Mouse (Mus musculus) kidney, embryonic 16.5 days (tissue): ENCODE results near the gene Ccnk. TPM values are rescaled to one million over a fixed set of nuclear protein-coding genes. Genes with fewer than 3 reads are reported as not detected.

Experiments
- ATAC-seq: fragments of 200-750 bp; cut with Nextera tagmentation; 2 replicates; pipeline ENCODE4 v1.8.0; 2017; ENCODE audit warnings: moderate TSS enrichment; ENCODE audit not compliant: low FRiP score, low TSS enrichment
- H3K27ac ChIP-seq: fragments of 300-500 bp; sonication (generic); 2 replicates; pipeline ENCODE4 v1.5.1; 2014; ENCODE audit warnings: low read length
- H3K27me3 ChIP-seq: fragments of 300-500 bp; sonication (generic); 2 replicates; pipeline ENCODE4 v1.6.1; 2014; ENCODE audit warnings: low read length, control low read depth, mixed read lengths; ENCODE audit not compliant: insufficient read depth
- H3K36me3 ChIP-seq: fragments of 300-500 bp; sonication (generic); 2 replicates; pipeline ENCODE4 v1.6.1; 2014; ENCODE audit warnings: low read length, control low read depth, mixed read lengths; ENCODE audit not compliant: insufficient read depth
- H3K4me1 ChIP-seq: fragments of 300-500 bp; sonication (generic); 2 replicates; pipeline ENCODE4 v1.6.1; 2014; ENCODE audit warnings: low read length, control low read depth, mixed read lengths; ENCODE audit not compliant: insufficient read depth
- H3K4me2 ChIP-seq: fragments of 300-500 bp; sonication (generic); replicated peaks from 2 replicates; pipeline ENCODE4 v1.6.1; 2014; ENCODE audit warnings: low read depth, low read length
- H3K4me3 ChIP-seq: fragments of 300-500 bp; sonication (generic); 2 replicates; pipeline ENCODE4 v1.5.1; 2014; ENCODE audit warnings: mild to moderate bottlenecking, low read length
- H3K9ac ChIP-seq: fragments of 300-500 bp; sonication (generic); replicated peaks from 2 replicates; pipeline ENCODE4 v1.6.1; 2014; ENCODE audit warnings: low read length
- H3K9me3 ChIP-seq: fragments of 300-500 bp; sonication (generic); 2 replicates; pipeline ENCODE4 v1.6.1; 2016; ENCODE audit warnings: low read length, control low read depth
- WGBS: fragments of 180-500 bp; shearing (Covaris S2); extraction: QIAGEN DNeasy Blood & Tissue Kit; methylation state at CpG from one replicate; pipeline ENCODE4 v1.1.7; 2014; 5-methylcytosine and 5-hydroxymethylcytosine counted together
- polyA plus RNA-seq: library from polyadenylated mRNA; unstranded; fragments of >200 nt; fragmentation: Nextera tagmentation; extraction: Ambion mirVana; gene quantifications from 2 replicates; pipeline ENCODE4 v1.2.1, GENCODE M21; 2015

Gene Ccnk
- polyA plus RNA-seq, 1 experiment from 2014 or later, result 2.4 TPM

DNA sequence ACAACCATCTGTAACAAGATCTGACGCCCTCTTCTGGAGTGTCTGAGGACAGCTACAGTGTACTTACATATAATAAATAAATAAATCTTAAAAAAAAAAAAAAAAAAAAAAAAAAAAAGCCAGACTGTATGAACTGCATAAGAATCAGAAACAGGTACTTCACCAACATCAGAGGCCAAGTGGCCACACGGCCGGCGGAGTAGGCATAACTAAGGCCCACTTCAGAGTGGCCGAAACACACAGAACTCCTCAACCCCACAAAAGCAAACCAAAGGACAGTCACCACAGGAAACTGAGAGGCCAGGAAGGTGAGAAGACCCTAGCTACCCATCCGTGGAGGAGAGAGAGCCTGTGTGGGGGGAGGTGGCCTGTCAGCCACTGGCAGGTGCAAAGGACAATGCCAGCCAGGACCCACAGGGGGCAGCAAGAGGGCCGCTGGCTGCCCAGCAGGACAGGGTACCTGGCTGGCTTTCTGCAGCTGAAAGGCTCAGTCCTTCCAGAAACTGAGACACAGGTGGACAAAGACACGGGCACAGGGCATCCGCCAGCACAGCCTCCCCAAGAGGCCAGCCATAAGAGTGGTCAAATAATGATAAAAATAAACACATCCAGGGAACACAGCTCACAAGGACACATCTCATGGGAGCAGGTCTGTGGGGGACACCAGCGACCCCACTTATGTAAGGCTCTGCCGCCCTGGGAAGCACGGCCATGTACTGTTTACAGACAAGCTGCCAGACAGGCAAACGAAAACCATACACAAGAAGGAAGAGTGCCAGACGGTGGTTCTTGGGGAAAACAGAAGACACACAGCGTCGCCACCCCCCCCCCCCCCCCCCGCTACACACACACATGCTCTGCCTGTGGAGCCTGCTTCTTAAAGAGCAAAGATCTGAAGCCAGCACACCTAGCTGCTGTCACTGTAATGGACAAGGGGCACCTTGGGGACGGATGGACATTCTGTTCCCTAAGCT lies 51.7 kb downstream of the Ccnk start:
- H3K36me3 ChIP-seq, result no peaks in the 10 kb centered on the region
- H3K27me3 ChIP-seq, result no peaks in the 10 kb centered on the region
- H3K4me3 ChIP-seq, result no peak overlapping the region
- H3K9ac ChIP-seq, result no peak overlapping the region
- H3K4me1 ChIP-seq, result peaks cover 29% of the 10 kb centered on the region
- H3K9me3 ChIP-seq, result no peaks in the 10 kb centered on the region
- ATAC-seq, result peak; percentile 29; the same call in 1 of the 2 replicates
- 58% methylated on average over 17 of the region's 18 CpGs for WGBS
- H3K27ac ChIP-seq, result no peak overlapping the region
- H3K4me2 ChIP-seq, result no peak overlapping the region

DNA sequence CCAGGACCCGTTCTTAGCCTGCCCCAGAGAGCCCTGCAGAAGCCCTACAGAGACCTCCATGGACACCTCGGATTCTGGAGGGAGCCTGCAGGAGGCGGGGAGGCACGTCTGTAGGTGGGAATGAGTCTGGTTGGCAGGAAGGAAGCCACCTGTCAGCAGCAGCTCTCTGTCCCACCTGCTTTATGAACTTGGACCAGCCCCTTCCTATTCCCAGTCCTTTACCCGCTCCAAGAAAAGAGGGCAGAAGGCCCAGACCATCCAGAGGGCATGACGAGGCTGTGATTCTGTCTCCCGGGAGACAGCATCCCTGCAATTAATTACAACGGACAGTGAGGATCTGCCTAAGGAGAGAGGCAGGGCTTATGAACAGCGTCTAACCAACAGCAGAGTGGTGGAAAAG lies 52.5 kb downstream of the Ccnk start:
- Histone ChIP-seq H3K9ac (no peak overlapping the region), H3K4me1 (peaks cover 34% of the 10 kb centered on the region), H3K4me3 (no peak overlapping the region), H3K9me3 (no peaks in the 10 kb centered on the region), H3K4me2 (no peak overlapping the region), H3K27ac (no peak overlapping the region), H3K27me3 (no peaks in the 10 kb centered on the region), H3K36me3 (no peaks in the 10 kb centered on the region)
- no peak for ATAC-seq
- WGBS, result 63% methylated on average over 9 of the region's 9 CpGs

GRCm38 (mm10) chr12:108233736-108234135 lies 54.4 kb downstream of the Ccnk start:
- no peak for ATAC-seq
- no peaks in the 10 kb centered on the region for H3K36me3 ChIP-seq
- H3K9me3 ChIP-seq, result no peaks in the 10 kb centered on the region
- no peak overlapping the region for H3K9ac ChIP-seq
- H3K4me2 ChIP-seq, result no peak overlapping the region
- no peaks in the 10 kb centered on the region for H3K27me3 ChIP-seq
- WGBS, result 86% methylated on average over 6 of the region's 6 CpGs
- no peak overlapping the region for H3K27ac ChIP-seq
- no peak overlapping the region for H3K4me3 ChIP-seq
- peaks cover 51% of the 10 kb centered on the region for H3K4me1 ChIP-seq

GRCm38 (mm10) chr12:108234832-108235602 lies 55.6 kb downstream of the Ccnk start:
- H3K27ac ChIP-seq, result no peak overlapping the region

DNA sequence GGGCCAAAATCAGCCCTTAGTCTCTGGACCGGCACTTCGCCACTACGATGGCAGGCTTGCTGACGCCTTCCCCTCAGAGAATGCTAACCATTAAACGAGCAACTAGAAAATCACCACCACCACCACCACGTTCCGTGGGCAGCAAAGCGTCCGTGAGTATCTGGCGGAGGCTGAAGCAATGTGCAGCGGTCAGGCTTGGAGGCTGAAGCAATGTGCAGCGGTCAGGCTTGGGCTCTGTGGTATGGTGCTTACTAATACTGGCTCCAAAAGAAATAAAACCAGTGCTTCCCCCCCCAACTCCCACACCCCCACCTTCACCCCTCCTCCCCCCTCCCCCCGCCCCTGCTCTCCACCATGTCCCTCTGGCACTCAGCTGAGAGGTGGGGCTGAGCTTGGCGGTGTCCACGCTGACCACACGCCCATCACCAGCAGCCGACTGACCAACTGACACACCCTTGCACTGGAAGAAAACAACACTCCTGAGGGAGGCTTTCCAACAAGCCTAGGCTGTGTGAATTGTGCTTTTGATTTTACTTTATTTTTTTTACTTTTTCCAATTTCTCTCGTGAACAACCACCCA lies 56.7 kb downstream of the Ccnk start:
- Histone ChIP-seq H3K4me3 (no peak overlapping the region), H3K4me1 (peaks cover 59% of the 10 kb centered on the region), H3K27ac (no peak overlapping the region), H3K27me3 (no peaks in the 10 kb centered on the region), H3K36me3 (no peaks in the 10 kb centered on the region), H3K9me3 (no peaks in the 10 kb centered on the region), H3K4me2 (no peak overlapping the region), H3K9ac (no peak overlapping the region)
- WGBS, result 58% methylated on average over 16 of the region's 18 CpGs
- ATAC-seq, result no peak

More at GRCm38 (mm10) chr12:108234832-108235602, 55.6 kb downstream of the Ccnk start:
- Histone ChIP-seq H3K9me3 (no peaks in the 10 kb centered on the region), H3K4me1 (peaks cover 53% of the 10 kb centered on the region), H3K36me3 (no peaks in the 10 kb centered on the region), H3K4me2 (no peak overlapping the region), H3K4me3 (no peak overlapping the region), H3K9ac (no peak overlapping the region), H3K27me3 (no peaks in the 10 kb centered on the region)
- 86% methylated on average over 14 of the region's 14 CpGs for WGBS
- ATAC-seq, result no peak

DNA sequence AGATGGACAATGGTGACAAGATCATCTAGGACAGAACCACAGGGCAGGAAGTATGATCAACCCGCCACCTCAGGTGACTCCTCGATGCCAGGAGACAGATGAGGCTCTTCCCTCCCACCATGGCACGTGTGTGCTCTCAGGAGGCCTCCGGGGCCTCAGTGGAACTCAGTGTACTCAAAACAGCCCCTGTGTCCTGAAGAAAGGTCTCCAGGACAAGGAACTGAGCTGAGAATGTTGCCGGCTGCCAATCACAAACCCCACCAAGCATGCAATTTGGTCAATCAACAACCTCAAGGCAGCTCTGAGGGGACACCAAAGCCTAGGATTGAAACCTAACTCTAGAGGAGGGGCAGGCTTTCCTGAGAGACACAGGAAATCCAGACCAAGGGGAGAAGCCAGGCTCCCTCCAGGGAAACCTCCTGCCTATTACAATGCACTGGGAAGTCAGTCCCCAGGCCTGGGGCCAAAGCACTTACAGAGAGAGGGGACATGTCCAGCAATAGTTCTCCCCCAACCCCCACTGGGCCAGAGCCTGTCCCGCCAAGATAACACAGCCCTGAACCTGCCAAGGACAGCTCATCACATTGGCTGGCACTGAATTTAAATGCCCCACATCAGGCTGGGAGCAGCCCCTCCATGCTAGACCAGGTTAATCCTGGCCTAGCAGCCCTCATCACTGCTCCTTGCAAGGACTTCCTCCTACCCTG lies 58.1 kb downstream of the Ccnk start:
- peak; percentile 25 for ATAC-seq
- no peak overlapping the region for H3K9ac ChIP-seq
- no peak overlapping the region for H3K4me2 ChIP-seq

DNA sequence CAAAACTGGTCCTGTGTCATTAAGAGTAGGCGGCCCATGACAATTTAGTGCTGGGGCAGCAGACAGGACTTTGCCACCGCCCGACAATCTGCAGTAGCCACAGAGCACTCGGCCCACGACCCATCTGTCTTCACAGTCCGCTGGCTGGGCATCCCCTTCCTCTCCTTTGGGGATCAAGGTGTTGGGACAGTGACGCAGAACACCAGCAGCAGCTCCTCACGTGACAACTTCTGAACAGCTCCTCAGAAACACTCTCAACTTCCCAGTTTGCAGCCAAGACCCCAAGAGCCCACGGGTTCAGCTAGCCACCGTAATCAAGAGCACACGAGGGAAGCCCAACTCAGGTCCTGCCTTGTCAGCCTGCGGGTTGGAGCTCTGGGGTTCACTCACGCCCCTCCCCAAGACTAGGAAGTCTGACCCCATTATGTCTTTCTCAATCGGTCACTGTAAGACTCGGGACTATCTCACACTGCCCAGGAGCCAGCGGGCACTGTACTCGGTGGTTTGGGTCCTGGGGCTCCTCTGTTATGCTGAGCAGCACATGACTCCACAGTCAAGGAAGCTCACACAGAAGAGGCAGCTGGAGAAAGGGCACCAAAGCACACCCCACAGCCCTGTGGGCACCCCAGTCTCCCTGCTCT lies 59.1 kb downstream of the Ccnk start:
- Histone ChIP-seq H3K9me3 (no peaks in the 10 kb centered on the region), H3K27me3 (no peaks in the 10 kb centered on the region), H3K9ac (no peak overlapping the region), H3K27ac (no peak overlapping the region), H3K36me3 (no peaks in the 10 kb centered on the region), H3K4me2 (no peak overlapping the region), H3K4me3 (no peak overlapping the region), H3K4me1 (peaks cover 74% of the 10 kb centered on the region)
- 61% methylated on average over 17 of the region's 17 CpGs for WGBS
- no peak for ATAC-seq

More for the DNA sequence above, 58.1 kb downstream of the Ccnk start:
- Histone ChIP-seq H3K36me3 (no peaks in the 10 kb centered on the region), H3K9me3 (no peaks in the 10 kb centered on the region), H3K27me3 (no peaks in the 10 kb centered on the region), H3K4me3 (no peak overlapping the region), H3K27ac (no peak overlapping the region; the same call in 1 of the 2 replicates), H3K4me1 (peaks cover 68% of the 10 kb centered on the region)
- WGBS, result 62% methylated on average over 6 of the region's 6 CpGs

- no peak for ATAC-seq
- H3K9me3 ChIP-seq, result no peaks in the 10 kb centered on the region
These were observed 60.1 kb downstream of the Ccnk start for GRCm38 (mm10) chr12:108239441-108239840.

DNA sequence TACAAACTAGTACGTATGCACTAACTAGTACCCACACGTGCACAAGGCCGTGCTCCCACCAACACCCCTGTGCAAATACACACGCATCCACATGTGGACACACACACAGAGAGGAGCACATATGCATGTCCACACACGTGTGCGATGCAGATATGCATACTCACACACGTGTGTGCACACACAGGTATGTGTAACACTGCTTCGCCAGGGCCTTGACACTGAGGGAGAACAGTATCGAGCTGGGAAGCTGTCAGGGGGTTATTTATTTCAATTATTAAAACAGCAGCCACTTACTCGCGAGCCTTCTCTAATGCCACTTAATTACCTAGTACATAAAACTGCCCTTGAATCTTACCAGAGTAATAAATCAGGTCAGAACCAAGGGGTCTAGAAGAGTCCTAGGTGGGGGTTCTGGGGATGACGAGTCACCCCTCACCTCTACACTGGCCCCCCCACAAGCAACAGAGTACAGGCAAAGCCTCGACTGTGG lies 61.1 kb downstream of the Ccnk start:
- 53% methylated on average over 13 of the region's 13 CpGs for WGBS
- ATAC-seq, result no peak
- no peak overlapping the region for H3K4me3 ChIP-seq
- H3K9ac ChIP-seq, result no peak overlapping the region
- H3K27me3 ChIP-seq, result no peaks in the 10 kb centered on the region
- H3K36me3 ChIP-seq, result no peaks in the 10 kb centered on the region
- H3K27ac ChIP-seq, result no peak overlapping the region
- H3K4me2 ChIP-seq, result no peak overlapping the region
- no peaks in the 10 kb centered on the region for H3K9me3 ChIP-seq
- H3K4me1 ChIP-seq, result peaks cover 90% of the 10 kb centered on the region

More at GRCm38 (mm10) chr12:108239441-108239840, 60.1 kb downstream of the Ccnk start:
- H3K36me3 ChIP-seq, result no peaks in the 10 kb centered on the region
- H3K9ac ChIP-seq, result no peak overlapping the region
- 70% methylated on average over 5 of the region's 5 CpGs for WGBS
- peaks cover 79% of the 10 kb centered on the region for H3K4me1 ChIP-seq
- H3K4me3 ChIP-seq, result no peak overlapping the region
- H3K27me3 ChIP-seq, result no peaks in the 10 kb centered on the region
- no peak overlapping the region for H3K4me2 ChIP-seq
- no peak overlapping the region for H3K27ac ChIP-seq
